Mouse (Mus musculus) lung, postnatal 4 days (tissue): ENCODE measurements around the gene Gm17402.

ENCODE experiments used
- DNase-seq, 2 experiments: peaks; one replicate each; pipeline ENCODE4 v3.0.0; 2021

Gene Gm17402

GRCm38 (mm10) chr3:67375063-67375462 lies at the start of gene Gm17402:
Gm17402 (minus strand) TSS chr3:67375163.
- DNase-seq: no peak

GRCm38 (mm10) chr3:67378215-67378614 lies 3.3 kb upstream of the Gm17402 start:
- no peak for DNase-seq

GRCm38 (mm10) chr3:67374360-67374778 lies 594 bp downstream of the Gm17402 start:
- no peak for DNase-seq

- DNase-seq: peak; percentile 90 to 91
Measured at GRCm38 (mm10) chr3:67373872-67374271, 1.1 kb downstream of the Gm17402 start, which contains the start of gene Mlf1. Mlf1 (plus strand) TSS chr3:67374097.

- DNase-seq: no peak
Measured at GRCm38 (mm10) chr3:67372781-67373180, 2.2 kb downstream of the Gm17402 start.

GRCm38 (mm10) chr3:67372194-67372593 lies 2.8 kb downstream of the Gm17402 start:
- DNase-seq: no peak

- no peak for DNase-seq
Measured at GRCm38 (mm10) chr3:67369407-67370079, 5.4 kb downstream of the Gm17402 start.

- DNase-seq: no peak
Measured at GRCm38 (mm10) chr3:67367481-67367880, 7.5 kb downstream of the Gm17402 start.

- no peak for DNase-seq
Measured at GRCm38 (mm10) chr3:67366087-67366892, 8.7 kb downstream of the Gm17402 start.

- no peak for DNase-seq
Measured at GRCm38 (mm10) chr3:67358376-67358775, 16.6 kb downstream of the Gm17402 start.

- no peak for DNase-seq
Measured at GRCm38 (mm10) chr3:67352763-67353149, 22.2 kb downstream of the Gm17402 start.

GRCm38 (mm10) chr3:67352128-67352762 lies 22.7 kb downstream of the Gm17402 start:
- DNase-seq: peak in 1 of 2 experiments; percentile 29

- DNase-seq: no peak
Measured at GRCm38 (mm10) chr3:67351406-67352127, 23.4 kb downstream of the Gm17402 start.

- no peak for DNase-seq
Measured at GRCm38 (mm10) chr3:67346674-67347073, 28.3 kb downstream of the Gm17402 start.

GRCm38 (mm10) chr3:67344599-67344998 lies 30.4 kb downstream of the Gm17402 start:
- DNase-seq: peak in 1 of 2 experiments; percentile 59

- DNase-seq: no peak
Measured at GRCm38 (mm10) chr3:67343004-67343662, 31.8 kb downstream of the Gm17402 start.

GRCm38 (mm10) chr3:67340921-67341320 lies 34.0 kb downstream of the Gm17402 start:
- no peak for DNase-seq

GRCm38 (mm10) chr3:67339558-67339957 lies 35.4 kb downstream of the Gm17402 start:
- DNase-seq: no peak

- no peak for DNase-seq
Measured at GRCm38 (mm10) chr3:67322422-67322821, 52.5 kb downstream of the Gm17402 start.
